Mouse (Mus musculus) lung, adult 2 months (tissue): ENCODE results near the gene Strn.

ENCODE experiments used
- CTCF ChIP-seq: fragments of 200-500 bp; IDR thresholded peaks from 2 replicates; pipeline ENCODE4 v1.5.1; 2011; ENCODE audit warnings: mild to moderate bottlenecking, low read length, control low read depth; ENCODE audit not compliant: insufficient read depth
- POLR2A ChIP-seq: fragments of 200-500 bp; IDR thresholded peaks from 2 replicates; pipeline ENCODE4 v1.6.1; 2011; ENCODE audit warnings: low read depth, mild to moderate bottlenecking, control low read depth, low read length, borderline replicate concordance; ENCODE audit errors: extremely low read depth

DNA sequence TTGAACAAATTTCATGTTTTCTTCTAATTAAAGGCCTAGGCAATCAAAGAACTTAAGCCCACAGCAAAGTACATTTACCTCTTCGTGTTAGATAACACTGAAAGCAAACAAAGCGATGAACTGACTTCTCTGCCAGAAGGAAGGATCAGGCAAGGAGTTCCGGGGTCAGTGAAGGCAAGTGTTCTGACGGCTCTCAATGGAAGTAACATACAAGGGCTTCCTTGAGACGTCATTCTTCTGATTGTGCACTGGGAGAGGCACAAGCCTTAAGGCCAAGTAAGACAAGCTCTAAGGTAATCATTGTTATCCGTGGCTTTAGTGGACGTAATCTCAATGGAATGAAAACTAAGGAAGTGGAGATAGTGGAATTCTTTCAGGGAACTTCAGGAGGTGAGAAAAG lies 33.9 kb upstream of the Strn start:
- TF ChIP-seq CTCF = no peak
- TF ChIP-seq POLR2A = no peak
